Mouse (Mus musculus) kidney, embryonic 15.5 days (tissue): ENCODE data around the gene Pear1. TPM values are rescaled to one million over a fixed set of nuclear protein-coding genes. Genes with fewer than 3 reads are reported as not detected.

ENCODE experiments used
- polyA plus RNA-seq: library from polyadenylated mRNA; unstranded; fragments of >200 nt; fragmentation: Nextera tagmentation; extraction: Ambion mirVana; gene quantifications from 2 replicates; pipeline ENCODE4 v1.2.1, GENCODE M21; 2015

Pear1 gene
- polyA plus RNA-seq, 1 experiment from 2014 or later, result 51.0 TPM

Other genes with a start within 250 kb of the Pear1 start
- 17.4 and 17.8 TPM in 2 replicates for gene Arhgef11, start 206.7 kb downstream of the Pear1 start, polyA plus RNA-seq
- 0.66 and 0.84 TPM in 2 replicates for gene Lrrc71, start 75.7 kb downstream of the Pear1 start, polyA plus RNA-seq
- 6.1 and 8.4 TPM in 2 replicates for gene Ntrk1, start 29.1 kb downstream of the Pear1 start, polyA plus RNA-seq
- gene Insrr, start 27.4 kb downstream of the Pear1 start, polyA plus RNA-seq, result 1.2 and 1.5 TPM in 2 replicates
- gene Sh2d2a, start 22.4 kb upstream of the Pear1 start, polyA plus RNA-seq, result 0.09 TPM in 1 of 2 replicates, not detected in the other
- 14.4 and 16.1 TPM in 2 replicates for gene Prcc, start 61.3 kb upstream of the Pear1 start, polyA plus RNA-seq
- gene Hdgf, start 82.0 kb upstream of the Pear1 start, polyA plus RNA-seq, result 221 and 234 TPM in 2 replicates
- gene Mrpl24, start 95.2 kb upstream of the Pear1 start, polyA plus RNA-seq, result 85.4 TPM in 2 replicates
- 62.5 and 64.3 TPM in 2 replicates for gene Isg20l2, start 106.0 kb upstream of the Pear1 start, polyA plus RNA-seq
- gene Rrnad1, start 106.4 kb upstream of the Pear1 start, polyA plus RNA-seq, result 17.7 and 23.0 TPM in 2 replicates
- gene Crabp2, start 124.4 kb upstream of the Pear1 start, polyA plus RNA-seq, result 81.1 and 82.3 TPM in 2 replicates
- 31.1 and 34.6 TPM in 2 replicates for gene Nes, start 146.8 kb upstream of the Pear1 start, polyA plus RNA-seq
- gene Bcan, start 175.9 kb upstream of the Pear1 start, polyA plus RNA-seq, result 0.17 and 0.33 TPM in 2 replicates
- gene Hapln2, start 203.3 kb upstream of the Pear1 start, polyA plus RNA-seq, result 0.12 and 0.23 TPM in 2 replicates
- 38.2 and 45.4 TPM in 2 replicates for gene Gpatch4, start 218.8 kb upstream of the Pear1 start, polyA plus RNA-seq
- 164 and 174 TPM in 2 replicates for gene Naxe, start 234.2 kb upstream of the Pear1 start, polyA plus RNA-seq